Mouse (Mus musculus) spleen, adult 2 months (tissue): ENCODE measurements around the gene Slc25a29. TPM values are rescaled to one million over a fixed set of nuclear protein-coding genes. Genes with fewer than 3 reads are reported as not detected.
"Not testable (repeated sequence)": the region's sequence is repeated elsewhere in the genome, so short reads cannot be mapped to it uniquely, and the experiment has no call there.

Source experiments
- DNase-seq, 2 experiments: peaks; one replicate each; pipeline versions ENCODE4 v3.0.0 to v3.0.0-alpha.2; 2012 to 2021; ENCODE audit warnings: low spot score in 2 of 2, low read depth in 1 of 2
- H3K27ac ChIP-seq: fragments of 200-500 bp; 2 replicates; pipeline ENCODE4 v1.5.1; 2012; ENCODE audit warnings: low read length, inconsistent platforms; ENCODE audit not compliant: insufficient read depth
- H3K27me3 ChIP-seq: fragments of 200-500 bp; 2 replicates; pipeline ENCODE4 v1.6.1; 2012; ENCODE audit warnings: mild to moderate bottlenecking, moderate library complexity, low read length, inconsistent platforms; ENCODE audit not compliant: control insufficient read depth, insufficient read depth
- H3K36me3 ChIP-seq: fragments of 200-500 bp; 2 replicates; pipeline ENCODE4 v1.6.1; 2012; ENCODE audit warnings: mild to moderate bottlenecking, low read length, inconsistent platforms; ENCODE audit not compliant: control insufficient read depth, insufficient read depth
- H3K4me1 ChIP-seq: fragments of 200-500 bp; 2 replicates; pipeline ENCODE4 v1.6.1; 2011; ENCODE audit warnings: inconsistent platforms; ENCODE audit not compliant: control insufficient read depth, insufficient read depth, insufficient read length
- H3K4me3 ChIP-seq: fragments of 200-500 bp; 2 replicates; pipeline ENCODE4 v1.5.1; 2011; ENCODE audit warnings: mild to moderate bottlenecking, inconsistent platforms; ENCODE audit not compliant: insufficient read depth, insufficient read length; ENCODE audit errors: extremely low read depth
- CTCF ChIP-seq: fragments of 200-500 bp; IDR thresholded peaks from 2 replicates; pipeline ENCODE4 v1.5.1; 2011; ENCODE audit warnings: mild to moderate bottlenecking, inconsistent platforms; ENCODE audit not compliant: insufficient read depth, insufficient read length, insufficient replicate concordance; ENCODE audit errors: extremely low read depth
- POLR2A ChIP-seq: fragments of 200-500 bp; IDR thresholded peaks from 2 replicates; pipeline ENCODE4 v1.6.1; 2011; ENCODE audit warnings: low read depth, low read length, inconsistent platforms
- WGBS: fragments of 180-500 bp; shearing (Covaris S2); methylation state at CpG from one replicate; pipeline ENCODE4 v1.1.7; 2018; 5-methylcytosine and 5-hydroxymethylcytosine counted together
- polyA plus RNA-seq: library from polyadenylated mRNA; depleted of rRNA; stranded (reverse); fragments of >200 nt; gene quantifications from 2 replicates; pipeline ENCODE4 v1.2.3, GENCODE M21; 2012

Slc25a29 gene
- polyA plus RNA-seq, 1 experiment: 5.9 TPM

GRCm38 (mm10) chr12:108850886-108851285 is 15.2 kb upstream of the Slc25a29 start:
- 91% methylated on average over 8 of the region's 8 CpGs for WGBS
- Histone ChIP-seq H3K27ac (no peak overlapping the region), H3K4me3 (no peak overlapping the region), H3K4me1 (no peaks in the 10 kb centered on the region), H3K36me3 (no peaks in the 10 kb centered on the region), H3K27me3 (no peaks in the 10 kb centered on the region)
- DNase-seq: no peak
- TF ChIP-seq POLR2A (no peak), CTCF (no peak)

- Histone ChIP-seq H3K4me1 (no peaks in the 10 kb centered on the region), H3K27me3 (no peaks in the 10 kb centered on the region), H3K36me3 (no peaks in the 10 kb centered on the region), H3K4me3 (no peak overlapping the region), H3K27ac (no peak overlapping the region)
- DNase-seq: no peak
- no peak for TF ChIP-seq CTCF
- no peak for TF ChIP-seq POLR2A
- WGBS: 90% methylated on average over 8 of the region's 8 CpGs
These were observed 14.4 kb upstream of the Slc25a29 start for GRCm38 (mm10) chr12:108850129-108850528.

GRCm38 (mm10) chr12:108849488-108850022 is 13.9 kb upstream of the Slc25a29 start:
- H3K36me3 ChIP-seq: no peaks in the 10 kb centered on the region
- H3K27ac ChIP-seq: no peak overlapping the region
- 89% methylated on average over 4 of the region's 4 CpGs for WGBS
- H3K27me3 ChIP-seq: no peaks in the 10 kb centered on the region
- no peak overlapping the region for H3K4me3 ChIP-seq
- DNase-seq: no peak
- no peaks in the 10 kb centered on the region for H3K4me1 ChIP-seq
- no peak for TF ChIP-seq POLR2A
- no peak for TF ChIP-seq CTCF

GRCm38 (mm10) chr12:108848033-108848432 is 12.3 kb upstream of the Slc25a29 start:
- not testable (repeated sequence) for H3K27me3 ChIP-seq, H3K36me3 ChIP-seq, H3K4me1 ChIP-seq, H3K4me3 ChIP-seq, DNase-seq, H3K27ac ChIP-seq
- 88% methylated on average over 3 of the region's 3 CpGs for WGBS

GRCm38 (mm10) chr12:108842663-108843062 is 7.0 kb upstream of the Slc25a29 start:
- Histone ChIP-seq H3K4me1 (no peaks in the 10 kb centered on the region), H3K4me3 (no peak overlapping the region), H3K27ac (no peak overlapping the region), H3K27me3 (no peaks in the 10 kb centered on the region), H3K36me3 (no peaks in the 10 kb centered on the region; the same call in 1 of the 2 replicates)
- TF ChIP-seq CTCF: no peak
- no peak for TF ChIP-seq POLR2A
- 90% methylated on average over 7 of the region's 7 CpGs for WGBS
- no peak for DNase-seq

GRCm38 (mm10) chr12:108841181-108841580 is 5.5 kb upstream of the Slc25a29 start:
- no peak for TF ChIP-seq CTCF
- no peak for TF ChIP-seq POLR2A
- Histone ChIP-seq H3K36me3 (no peaks in the 10 kb centered on the region; the same call in 1 of the 2 replicates), H3K27me3 (no peaks in the 10 kb centered on the region), H3K4me1 (peaks cover 2% of the 10 kb centered on the region; the same call in 1 of the 2 replicates), H3K4me3 (no peak overlapping the region), H3K27ac (no peak overlapping the region)
- no peak for DNase-seq
- 92% methylated on average over 6 of the region's 6 CpGs for WGBS

- TF ChIP-seq POLR2A (no peak), CTCF (no peak)
- Histone ChIP-seq H3K27me3 (no peaks in the 10 kb centered on the region), H3K27ac (no peak overlapping the region), H3K36me3 (no peaks in the 10 kb centered on the region), H3K4me1 (peaks cover 3% of the 10 kb centered on the region; the same call in 1 of the 2 replicates), H3K4me3 (peak overlapping the region; percentile 64)
- 45% methylated on average over 7 of the region's 7 CpGs for WGBS
- no peak for DNase-seq
These were observed 1.0 kb upstream of the Slc25a29 start for GRCm38 (mm10) chr12:108836722-108837121.
